Mouse (Mus musculus) bone marrow, adult 2 months (tissue): ENCODE measurements around the gene Palld.

Experiments
- CTCF ChIP-seq: fragments of 200-500 bp; IDR thresholded peaks from 2 replicates; pipeline ENCODE4 v1.5.1; 2011; ENCODE audit warnings: low read length, control low read depth; ENCODE audit not compliant: control insufficient read depth, insufficient read depth
- POLR2A ChIP-seq: fragments of 200-500 bp; IDR thresholded peaks from 2 replicates; pipeline ENCODE4 v1.6.1; 2011; ENCODE audit warnings: low read depth, mild to moderate bottlenecking, control low read depth, low read length, borderline replicate concordance; ENCODE audit not compliant: control insufficient read depth

- TF ChIP-seq CTCF (no peak), POLR2A (no peak)
These were observed 190.1 kb downstream of the Palld start for GRCm38 (mm10) chr8:61712426-61712825.
